Mouse (Mus musculus): Measurements from ENCODE around the gene Il23a. TPM values are rescaled to one million over a fixed set of nuclear protein-coding genes. Genes with fewer than 3 reads are reported as not detected.
"Not testable (repeated sequence)": the region's sequence is repeated elsewhere in the genome, so short reads cannot be mapped to it uniquely, and the experiment has no call there.

Gene Il23a
- polyA plus RNA-seq, 1 experiment from 2014 or later, result 0.17 TPM

DNA sequence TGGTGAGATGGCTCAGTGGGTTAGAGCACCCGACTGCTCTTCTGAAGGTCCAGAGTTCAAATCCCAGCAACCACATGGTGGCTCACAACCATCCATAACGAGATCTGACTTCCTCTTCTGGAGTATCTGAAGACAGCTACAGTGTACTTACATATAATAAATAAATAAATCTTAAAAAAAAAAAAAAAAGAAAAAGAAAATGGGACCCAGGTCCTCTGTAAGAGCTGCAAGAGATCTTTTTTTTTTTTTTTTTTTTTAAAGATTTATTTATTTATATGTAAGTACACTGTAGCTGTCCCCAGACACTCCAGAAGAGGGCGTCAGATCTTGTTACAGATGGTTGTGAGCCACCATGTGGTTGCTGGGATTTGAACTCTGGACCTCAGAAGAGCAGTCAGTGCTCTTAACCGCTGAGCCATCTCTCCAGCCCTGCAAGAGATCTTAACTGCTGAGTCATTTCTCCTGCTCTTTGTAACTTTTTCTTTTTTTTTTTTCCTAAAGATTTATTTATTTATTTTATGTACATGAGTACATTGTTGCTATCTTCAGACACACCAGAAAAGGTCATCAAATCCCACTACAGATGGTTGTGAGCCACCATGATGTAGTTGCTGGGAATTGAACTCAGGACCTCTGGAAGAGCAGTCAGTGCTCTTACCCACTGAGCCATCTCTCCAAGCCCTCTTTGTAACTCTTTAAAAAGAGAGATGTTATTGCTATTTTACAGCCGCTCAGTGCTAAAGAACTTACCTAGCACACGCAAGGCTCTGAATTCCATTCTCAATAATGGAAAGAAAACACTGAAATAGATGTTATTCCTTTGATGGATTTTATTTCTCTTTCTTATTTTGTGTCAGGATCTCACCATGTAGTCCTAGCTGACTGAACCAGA is 34.1 kb upstream of the Il23a start:
- peaks cover 16% of the 10 kb centered on the region for H3K36me3 ChIP-seq
- not testable (repeated sequence) for H3K9ac ChIP-seq; ATAC-seq (ENCODE audit: borderline replicate concordance, extremely low read depth, low FRiP score, low TSS enrichment); H3K27ac ChIP-seq; H3K27me3 ChIP-seq; H3K4me3 ChIP-seq; H3K9me3 ChIP-seq; H3K4me2 ChIP-seq; H3K4me1 ChIP-seq
- WGBS, result 69% methylated on average over 6 of the region's 6 CpGs

DNA sequence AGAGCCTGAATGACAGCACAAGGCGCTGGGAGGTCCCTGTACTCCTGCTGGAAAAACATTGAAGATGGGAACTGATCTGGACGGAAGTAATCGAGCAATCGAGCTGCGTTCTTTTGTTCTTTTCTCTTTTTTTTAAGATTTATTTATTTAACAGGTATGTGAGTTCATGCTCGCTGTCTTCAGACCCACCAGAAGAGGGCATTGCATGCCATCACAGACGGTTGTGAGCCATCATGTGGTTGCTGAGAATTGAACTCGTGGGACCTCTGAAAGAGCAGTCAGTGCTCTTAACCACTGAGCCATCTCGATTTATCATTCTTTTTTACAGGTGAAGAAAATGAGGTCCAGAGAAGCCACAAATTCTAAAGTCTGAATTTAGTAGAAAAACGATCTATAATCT is 29.1 kb upstream of the Il23a start:
- Histone ChIP-seq H3K9me3 (no peaks in the 10 kb centered on the region), H3K4me3 (no peak overlapping the region), H3K4me1 (peaks cover 12% of the 10 kb centered on the region)

DNA sequence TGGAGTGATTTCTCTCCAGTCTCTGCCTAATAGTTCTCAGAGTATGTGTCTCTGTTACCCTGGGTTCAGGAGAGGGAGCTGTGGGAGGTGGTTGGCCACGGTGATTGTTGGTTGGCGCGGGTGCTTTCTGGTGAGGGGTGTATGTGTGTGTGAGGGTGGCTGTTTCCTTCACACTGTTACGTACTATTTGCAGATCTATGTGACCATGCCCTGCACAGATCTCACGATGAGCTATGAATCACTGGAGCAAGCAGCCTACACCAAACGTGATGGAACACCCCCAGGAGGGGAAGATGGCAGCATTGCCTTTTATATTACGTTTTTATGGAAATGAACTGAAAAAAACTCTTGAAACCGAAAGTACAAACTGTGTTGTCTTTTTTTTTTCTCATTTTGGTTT is 28.3 kb upstream of the Il23a start:
- Histone ChIP-seq H3K9me3 (no peaks in the 10 kb centered on the region), H3K36me3 (peaks cover 47% of the 10 kb centered on the region), H3K27me3 (no peaks in the 10 kb centered on the region), H3K4me3 (no peak overlapping the region), H3K27ac (no peak overlapping the region), H3K9ac (no peak overlapping the region), H3K4me1 (peaks cover 12% of the 10 kb centered on the region), H3K4me2 (no peak overlapping the region)
- 95% methylated on average over 8 of the region's 8 CpGs for WGBS
- no peak for ATAC-seq (ENCODE audit: borderline replicate concordance, extremely low read depth, low FRiP score, low TSS enrichment)

More for the DNA sequence above, 29.1 kb upstream of the Il23a start:
- peaks cover 47% of the 10 kb centered on the region for H3K36me3 ChIP-seq
- 82% methylated on average over 10 of the region's 10 CpGs for WGBS
- ATAC-seq (ENCODE audit: borderline replicate concordance, extremely low read depth, low FRiP score, low TSS enrichment), result no peak
- no peak overlapping the region for H3K4me2 ChIP-seq
- no peak overlapping the region for H3K27ac ChIP-seq
- H3K9ac ChIP-seq, result no peak overlapping the region
- no peaks in the 10 kb centered on the region for H3K27me3 ChIP-seq

DNA sequence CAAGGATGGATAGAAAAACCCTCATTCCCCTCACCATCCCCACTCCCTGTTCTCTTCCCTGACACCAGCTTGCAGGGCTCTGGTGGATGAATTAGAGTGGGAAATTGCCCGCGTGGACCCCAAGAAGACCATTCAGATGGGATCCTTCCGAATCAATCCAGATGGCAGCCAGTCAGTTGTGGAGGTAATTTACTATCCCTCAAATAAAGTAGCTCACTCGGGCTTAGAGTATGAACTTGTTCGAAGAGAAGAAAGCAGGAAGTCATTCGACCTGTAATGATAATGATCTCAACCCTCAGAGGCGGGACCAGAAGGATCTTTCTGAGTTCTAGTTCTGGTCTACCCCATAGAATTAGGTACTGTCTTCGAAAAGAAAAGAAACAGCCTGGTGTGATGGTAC is 25.0 kb upstream of the Il23a start:
- Histone ChIP-seq H3K27ac (no peak overlapping the region), H3K9me3 (no peaks in the 10 kb centered on the region), H3K4me1 (peaks cover 17% of the 10 kb centered on the region), H3K27me3 (no peaks in the 10 kb centered on the region), H3K36me3 (peaks cover 54% of the 10 kb centered on the region), H3K9ac (peak overlapping the region; percentile 97), H3K4me2 (peak overlapping the region; percentile 75), H3K4me3 (peak overlapping the region; percentile 85)
- 67% methylated on average over 8 of the region's 8 CpGs for WGBS
- ATAC-seq (ENCODE audit: borderline replicate concordance, extremely low read depth, low FRiP score, low TSS enrichment), result no peak

- 1% methylated on average over 40 of the region's 40 CpGs for WGBS
- H3K9me3 ChIP-seq, result no peaks in the 10 kb centered on the region
- peak within 1 kb of the TSS; percentile 85 for H3K4me3 ChIP-seq
Measured at GRCm38 (mm10) chr10:128322141-128323108, 23.9 kb upstream of the Il23a start, which contains the start of gene Cnpy2. Cnpy2 (plus strand) TSS chr10:128322459.

DNA sequence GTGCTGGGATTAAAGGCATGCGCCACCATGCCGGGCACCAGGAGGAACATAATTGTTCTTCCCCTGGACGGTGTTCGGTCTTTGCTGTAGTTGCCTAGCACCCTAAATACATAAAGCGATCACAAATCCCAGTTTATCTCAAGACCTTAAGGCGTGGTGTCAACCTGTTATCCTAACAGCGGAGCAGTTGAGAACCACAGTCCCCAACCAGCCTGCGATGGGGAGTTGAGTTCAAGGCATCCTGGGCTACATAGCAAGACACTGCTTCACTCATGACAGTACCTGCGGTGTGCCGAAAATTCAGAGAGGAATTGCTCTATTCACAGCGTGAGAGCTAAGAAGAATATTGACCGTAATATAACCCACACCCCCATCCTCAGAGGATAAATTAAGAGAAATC is 23.1 kb upstream of the Il23a start:
- 53% methylated on average over 12 of the region's 12 CpGs for WGBS
- peak overlapping the region; percentile 97 for H3K9ac ChIP-seq
- H3K27me3 ChIP-seq, result no peaks in the 10 kb centered on the region
- H3K4me2 ChIP-seq, result peak overlapping the region; percentile 75
- H3K4me3 ChIP-seq, result peak overlapping the region; percentile 85
- no peak for ATAC-seq (ENCODE audit: borderline replicate concordance, extremely low read depth, low FRiP score, low TSS enrichment)
- no peak overlapping the region for H3K27ac ChIP-seq
- H3K4me1 ChIP-seq, result peaks cover 17% of the 10 kb centered on the region
- no peaks in the 10 kb centered on the region for H3K9me3 ChIP-seq
- H3K36me3 ChIP-seq, result peaks cover 55% of the 10 kb centered on the region

More at GRCm38 (mm10) chr10:128322141-128323108, 23.9 kb upstream of the Il23a start, which contains the start of gene Cnpy2:
- H3K4me2 ChIP-seq, result peak within 1 kb of the TSS; percentile 75
- H3K4me1 ChIP-seq, result peaks cover 17% of the 10 kb centered on the region
- no peaks in the 10 kb centered on the region for H3K27me3 ChIP-seq
- peaks cover 56% of the 10 kb centered on the region for H3K36me3 ChIP-seq
- peak within 1 kb of the TSS; percentile 97 for H3K9ac ChIP-seq
- ATAC-seq (ENCODE audit: borderline replicate concordance, extremely low read depth, low FRiP score, low TSS enrichment), result peak; percentile 93
- H3K27ac ChIP-seq, result peak within 1 kb of the TSS; percentile 95

DNA sequence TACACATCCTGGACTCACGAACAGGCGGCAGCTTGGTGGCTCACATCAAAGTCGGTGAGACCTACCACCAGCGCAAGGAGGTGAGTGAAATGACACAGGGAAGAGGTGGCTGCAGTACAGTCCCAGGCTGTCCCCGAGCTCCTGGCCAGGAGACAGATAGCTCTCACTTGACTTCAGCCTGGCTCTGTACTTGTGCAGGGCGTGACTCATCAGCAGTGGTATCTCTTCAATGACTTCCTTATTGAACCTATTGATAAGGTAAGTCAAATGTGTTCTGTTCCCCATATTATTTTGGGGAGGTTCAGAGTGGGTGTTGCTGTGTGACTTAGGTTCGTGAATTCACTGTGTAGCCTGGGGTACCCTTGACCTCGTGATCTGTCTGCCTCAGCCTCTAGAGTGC is 17.0 kb upstream of the Il23a start:
- H3K4me2 ChIP-seq, result no peak overlapping the region
- H3K9me3 ChIP-seq, result no peaks in the 10 kb centered on the region
- WGBS, result 88% methylated on average over 8 of the region's 8 CpGs
- no peak overlapping the region for H3K4me3 ChIP-seq
- H3K27ac ChIP-seq, result no peak overlapping the region
- no peak for ATAC-seq (ENCODE audit: borderline replicate concordance, extremely low read depth, low FRiP score, low TSS enrichment)
- 0 out of 2 replicates have a peak, but pooled peaks cover under 1% of the 10 kb centered on the region for H3K4me1 ChIP-seq
- no peak overlapping the region for H3K9ac ChIP-seq
- H3K27me3 ChIP-seq, result no peaks in the 10 kb centered on the region
- H3K36me3 ChIP-seq, result peaks cover 71% of the 10 kb centered on the region

- Histone ChIP-seq H3K4me3 (no peak overlapping the region), H3K9ac (no peak overlapping the region), H3K27me3 (no peaks in the 10 kb centered on the region), H3K4me2 (no peak overlapping the region), H3K4me1 (peaks cover 10% of the 10 kb centered on the region), H3K9me3 (no peaks in the 10 kb centered on the region), H3K27ac (no peak overlapping the region), H3K36me3 (peaks cover 64% of the 10 kb centered on the region)
- WGBS, result 62% methylated on average over 4 of the region's 4 CpGs
- no peak for ATAC-seq (ENCODE audit: borderline replicate concordance, extremely low read depth, low FRiP score, low TSS enrichment)
Measured at GRCm38 (mm10) chr10:128310902-128311301, 12.3 kb upstream of the Il23a start.

DNA sequence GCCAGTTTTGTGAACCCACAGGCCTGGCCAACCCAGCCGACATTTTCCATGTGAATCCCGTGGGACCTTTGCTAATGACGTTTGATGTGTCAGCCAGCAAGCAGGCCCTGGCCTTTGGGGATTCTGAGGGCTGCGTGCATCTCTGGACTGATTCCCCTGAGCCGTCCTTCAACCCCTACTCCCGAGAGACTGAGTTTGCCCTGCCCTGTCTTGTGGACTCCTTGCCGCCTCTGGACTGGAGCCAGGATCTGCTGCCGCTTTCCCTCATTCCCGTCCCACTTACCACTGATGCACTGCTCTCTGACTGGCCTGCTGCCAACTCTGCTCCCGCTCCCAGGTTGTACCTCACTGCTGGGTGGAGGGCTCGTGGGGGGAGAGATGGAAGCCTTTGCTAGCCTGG is 11.6 kb upstream of the Il23a start:
- Histone ChIP-seq H3K4me2 (no peak overlapping the region), H3K4me1 (peaks cover 10% of the 10 kb centered on the region), H3K27me3 (no peaks in the 10 kb centered on the region), H3K9me3 (no peaks in the 10 kb centered on the region), H3K4me3 (no peak overlapping the region), H3K9ac (no peak overlapping the region), H3K27ac (0 out of 2 replicates have a peak overlapping the region, but pooled peaks have one; percentile 20), H3K36me3 (peaks cover 61% of the 10 kb centered on the region)
- ATAC-seq (ENCODE audit: borderline replicate concordance, extremely low read depth, low FRiP score, low TSS enrichment), result peak; percentile 46
- 33% methylated on average over 11 of the region's 11 CpGs for WGBS

GRCm38 (mm10) chr10:128309654-128310053 is 11.1 kb upstream of the Il23a start:
- WGBS, result 87% methylated on average over 7 of the region's 7 CpGs
- H3K27me3 ChIP-seq, result no peaks in the 10 kb centered on the region
- H3K4me3 ChIP-seq, result no peak overlapping the region
- no peak overlapping the region for H3K4me2 ChIP-seq
- no peaks in the 10 kb centered on the region for H3K9me3 ChIP-seq
- H3K4me1 ChIP-seq, result peaks cover 11% of the 10 kb centered on the region
- H3K9ac ChIP-seq, result no peak overlapping the region
- no peak overlapping the region for H3K27ac ChIP-seq
- H3K36me3 ChIP-seq, result peaks cover 55% of the 10 kb centered on the region
- ATAC-seq (ENCODE audit: borderline replicate concordance, extremely low read depth, low FRiP score, low TSS enrichment), result no peak

DNA sequence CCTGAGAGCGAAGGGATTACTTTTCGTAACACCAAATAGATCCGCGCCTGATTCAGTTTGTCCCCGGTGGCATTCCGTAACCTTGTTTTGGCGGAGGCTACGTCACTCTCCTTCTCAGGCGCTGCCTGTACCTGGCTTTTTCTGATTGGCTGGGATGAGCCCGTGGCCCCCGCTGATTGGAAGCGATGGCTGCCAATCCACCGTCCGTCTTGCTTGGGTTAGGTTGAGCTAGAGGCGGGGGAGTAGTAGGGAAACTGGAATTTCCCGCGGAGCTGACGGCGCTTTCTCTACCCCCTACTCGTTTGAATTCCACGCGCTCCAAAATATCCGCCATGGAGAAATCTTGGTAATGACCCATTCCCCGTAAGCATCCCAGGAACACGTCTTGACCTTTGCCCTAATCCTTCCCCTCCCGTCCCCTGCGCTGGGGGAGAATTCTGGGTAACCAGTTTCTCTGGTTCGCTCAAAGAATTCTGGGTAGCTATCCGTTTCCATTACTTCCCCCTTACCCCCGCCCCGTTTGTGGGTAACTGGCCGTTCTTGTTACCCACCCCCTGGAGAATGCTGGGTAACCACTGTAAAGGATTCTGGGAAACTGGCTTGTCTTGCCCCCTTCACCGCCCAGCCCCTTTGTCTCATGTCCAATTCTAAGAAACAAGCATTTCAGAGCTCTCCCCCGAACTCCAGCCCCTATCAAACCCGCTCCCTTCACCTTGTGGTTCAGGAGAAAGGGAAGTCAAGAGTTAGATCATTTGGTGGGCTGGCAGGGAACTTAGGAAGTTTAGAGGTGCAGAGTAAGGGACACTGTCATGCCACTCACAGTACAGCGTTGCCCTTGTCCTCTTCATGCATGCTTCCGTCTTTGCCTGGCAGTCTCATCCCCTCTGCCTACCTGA is 4.8 kb upstream of the Il23a start, which contains the start of gene Pan2:
TSS of gene Pan2 (plus strand) at position 210 of the 896 bp plus-strand sequence.
- Histone ChIP-seq H3K27ac (peak within 1 kb of the TSS; percentile 94), H3K4me1 (peaks cover 17% of the 10 kb centered on the region), H3K9me3 (no peaks in the 10 kb centered on the region), H3K36me3 (peaks cover 13% of the 10 kb centered on the region; the same call in 1 of the 2 replicates), H3K4me2 (peak within 1 kb of the TSS; percentile 78), H3K27me3 (no peaks in the 10 kb centered on the region), H3K4me3 (peak within 1 kb of the TSS; percentile 54), H3K9ac (peak within 1 kb of the TSS; percentile 79)
- WGBS, result 1% methylated on average over 37 of the region's 37 CpGs
- ATAC-seq (ENCODE audit: borderline replicate concordance, extremely low read depth, low FRiP score, low TSS enrichment), result peak; percentile 99

Data from lung, embryonic 15.5 days (tissue).